Mouse (Mus musculus) heart, adult 9 months (tissue): Measurements from ENCODE around the gene March2.
"Not testable (repeated sequence)": the region's sequence is repeated elsewhere in the genome, so short reads cannot be mapped to it uniquely, and the experiment has no call there.

Experiments used
- DNase-seq, 2 experiments: peaks; one replicate each; pipeline ENCODE4 v3.0.0; 2022; ENCODE audit warnings: low spot score in 2 of 2

The March2 gene

DNA sequence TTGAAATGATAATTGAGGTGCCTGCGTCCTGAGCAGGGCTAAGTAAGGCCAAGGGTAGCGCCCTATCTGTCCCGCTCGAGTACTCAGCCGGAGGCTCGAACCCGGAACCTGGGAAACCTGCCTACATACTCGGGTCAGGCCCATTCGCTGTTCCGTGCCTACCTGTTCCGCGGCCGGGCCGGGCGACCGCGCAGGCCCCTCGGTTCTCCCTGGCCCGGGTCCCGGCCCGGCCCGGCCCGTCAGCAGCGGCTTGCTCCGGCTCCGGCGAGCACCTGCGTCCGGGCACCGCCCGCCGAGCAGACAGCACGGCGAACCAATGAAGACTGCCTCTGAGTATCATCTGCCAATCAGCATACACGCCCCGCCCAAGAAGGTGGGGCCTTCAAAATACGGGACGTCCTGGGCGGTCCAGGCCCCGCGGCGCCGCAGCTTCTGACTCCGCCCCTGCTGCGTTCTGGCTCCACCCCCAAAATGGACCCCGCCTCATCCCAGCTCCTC is at the start of gene March2:
TSS of gene March2 (minus strand) at position 287 of the 498 bp plus-strand sequence.
- peak; percentile 98 to 99 for DNase-seq

- no peak for DNase-seq
Observed at GRCm38 (mm10) chr17:33766389-33766788, 47.9 kb upstream of the March2 start.

DNA sequence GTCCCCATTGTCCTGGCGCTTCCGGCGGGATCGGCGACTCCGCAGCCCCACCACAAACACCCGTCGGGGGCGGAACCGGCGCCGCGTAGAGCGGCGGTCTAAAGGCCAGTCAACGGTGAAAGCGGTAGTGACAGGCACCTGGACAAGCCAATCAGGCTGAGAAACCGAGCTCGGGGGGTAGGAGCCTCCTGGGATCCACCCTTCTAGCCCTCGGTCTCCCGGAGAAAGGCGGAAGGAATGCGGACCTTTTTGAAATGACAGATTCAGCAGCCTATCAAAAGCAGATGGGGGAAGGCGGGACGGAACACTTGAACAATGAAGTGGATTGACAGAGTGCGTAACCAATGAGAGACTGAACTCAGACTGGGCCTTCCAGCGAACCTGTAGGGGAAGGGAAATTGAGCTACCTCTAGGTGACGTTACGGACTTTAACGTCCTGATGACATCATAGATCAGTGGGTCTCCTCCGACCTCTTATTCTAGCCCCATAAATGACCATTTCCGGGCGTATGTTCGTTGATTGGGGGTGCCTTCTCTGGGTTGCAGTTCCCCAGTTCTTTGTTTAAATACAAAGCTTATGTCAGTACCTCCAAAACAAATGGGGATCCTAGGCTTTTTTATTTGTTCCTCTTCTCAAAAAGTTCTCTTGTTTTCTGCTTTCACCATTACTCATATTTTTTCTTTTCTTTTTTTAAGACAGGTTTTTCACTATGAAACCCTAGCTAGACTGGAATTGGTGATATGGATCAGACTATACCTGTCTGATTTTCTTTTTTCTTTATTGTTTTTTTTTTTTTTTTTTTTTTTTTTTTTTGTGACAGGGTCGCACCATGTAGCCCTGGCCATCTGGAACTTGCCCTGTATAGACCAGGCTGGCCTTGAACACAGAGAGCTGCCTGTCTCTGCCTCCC is 42.0 kb upstream of the March2 start, which contains the start of gene Rab11b:
TSS of gene Rab11b (minus strand) at position 276 of the 911 bp plus-strand sequence.
- DNase-seq, result peak; percentile 100

GRCm38 (mm10) chr17:33759767-33760254 is 41.3 kb upstream of the March2 start:
- DNase-seq, result peak; percentile 91 to 93

DNA sequence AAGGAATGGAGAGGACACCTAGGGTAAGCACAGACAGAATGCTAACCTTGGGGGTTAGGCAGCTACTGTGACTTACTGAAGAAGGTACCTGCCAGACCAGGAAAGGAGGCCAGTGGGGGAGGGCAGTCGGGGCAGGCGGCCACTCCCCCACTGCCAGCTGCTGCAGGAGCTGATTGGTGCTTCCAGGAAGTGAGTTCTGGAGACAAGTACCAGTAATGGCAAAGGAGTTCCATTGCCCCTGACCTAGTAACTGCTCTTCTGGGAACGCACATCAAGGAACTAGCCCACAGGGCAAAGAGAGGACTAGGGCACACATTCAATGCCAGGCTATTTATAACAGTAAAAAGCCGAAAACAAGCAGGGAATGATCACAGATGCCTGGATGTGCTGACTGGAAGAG is 38.8 kb upstream of the March2 start:
- peak; percentile 53 to 54 for DNase-seq

DNA sequence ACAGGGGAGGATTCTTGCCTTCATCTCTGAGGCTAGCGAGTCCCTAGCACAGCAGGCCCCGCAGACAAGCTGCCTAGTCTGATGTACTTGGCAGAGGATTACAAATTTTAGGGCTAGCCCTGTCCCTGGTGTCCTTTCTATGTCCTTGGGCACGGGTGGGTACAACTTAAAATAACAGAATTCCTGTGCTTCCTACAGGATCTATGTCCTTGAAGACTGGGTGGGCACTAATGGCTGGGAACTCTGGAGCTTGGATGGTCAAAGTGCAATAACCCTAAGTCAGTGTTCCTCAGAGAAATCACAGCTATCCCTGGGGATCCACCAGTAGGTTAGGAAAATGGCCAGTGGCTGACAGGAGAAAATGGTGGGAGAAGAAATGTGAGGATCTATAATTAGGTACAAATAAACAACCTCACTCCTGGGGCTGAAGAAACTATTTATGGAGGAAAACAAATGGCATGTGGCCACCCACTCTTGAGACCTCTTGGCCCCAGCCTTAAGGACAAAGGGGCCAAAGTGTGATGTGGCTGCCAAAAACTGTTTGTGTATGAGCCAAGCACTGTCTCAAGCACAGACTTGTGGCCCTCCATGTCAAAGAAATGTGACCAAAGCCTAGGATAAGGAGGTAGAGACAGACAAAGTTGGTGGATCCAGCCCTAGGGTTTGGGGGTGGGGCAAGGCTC is 37.8 kb upstream of the March2 start:
- peak; percentile 69 to 72 for DNase-seq

GRCm38 (mm10) chr17:33755418-33756107 is 37.1 kb upstream of the March2 start:
- peak in 1 of 2 experiments; percentile 10 for DNase-seq

DNA sequence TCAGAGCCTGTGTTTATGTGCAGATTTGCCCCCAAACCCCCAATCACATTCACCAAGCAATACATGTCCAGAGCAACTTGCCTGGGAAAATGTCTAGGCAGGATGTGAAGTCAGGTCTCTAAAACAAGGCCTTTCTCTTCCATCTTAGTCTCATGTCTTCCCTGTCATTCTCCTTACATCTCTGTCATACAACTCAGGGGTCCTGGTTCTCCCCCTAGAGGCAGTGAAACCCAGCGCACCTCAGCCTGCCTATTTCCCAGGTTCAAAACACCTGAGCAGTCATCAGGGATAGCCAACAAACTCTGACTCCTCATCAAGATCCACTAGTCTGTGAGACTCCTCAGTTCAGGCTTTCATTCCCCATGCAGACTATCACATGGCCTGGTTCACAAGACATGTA is 36.2 kb upstream of the March2 start:
- no peak for DNase-seq

- DNase-seq, result no peak
Observed at GRCm38 (mm10) chr17:33752297-33752696, 33.8 kb upstream of the March2 start.

- no peak for DNase-seq
Observed at GRCm38 (mm10) chr17:33751181-33751580, 32.7 kb upstream of the March2 start.

- DNase-seq, result no peak
Observed at GRCm38 (mm10) chr17:33749451-33749850, 31.0 kb upstream of the March2 start.

DNA sequence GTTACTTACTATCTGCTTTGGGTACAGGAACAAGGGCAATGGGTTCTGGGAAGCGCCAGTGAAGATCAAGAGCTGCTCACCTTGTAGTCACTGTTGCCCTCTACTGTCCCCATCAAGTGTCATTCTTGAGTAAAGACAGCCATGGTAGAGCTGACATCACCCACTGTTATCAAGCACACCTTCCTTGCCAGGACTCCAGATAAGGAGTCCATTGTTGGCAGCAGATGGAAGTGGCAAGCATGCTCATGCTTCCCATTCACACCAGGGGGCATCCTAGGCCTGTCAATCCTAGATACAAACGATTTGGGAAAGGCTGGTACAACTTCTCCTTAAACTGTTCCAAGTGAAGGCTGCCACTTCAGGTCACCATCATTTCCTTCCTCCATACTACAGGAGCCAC is 27.5 kb upstream of the March2 start:
- DNase-seq, result peak; percentile 64 to 76

- DNase-seq, result no peak
Observed at GRCm38 (mm10) chr17:33744686-33745384, 26.4 kb upstream of the March2 start.

GRCm38 (mm10) chr17:33742420-33742819 is 23.9 kb upstream of the March2 start:
- no peak for DNase-seq

GRCm38 (mm10) chr17:33733526-33733925 is 15.1 kb upstream of the March2 start:
- DNase-seq, result not testable (repeated sequence)

- DNase-seq, result not testable (repeated sequence)
Observed at GRCm38 (mm10) chr17:33732556-33733083, 14.2 kb upstream of the March2 start.

- DNase-seq, result no peak
Observed at GRCm38 (mm10) chr17:33729215-33729614, 10.7 kb upstream of the March2 start.

GRCm38 (mm10) chr17:33728396-33728795 is 9.9 kb upstream of the March2 start:
- DNase-seq, result no peak

DNA sequence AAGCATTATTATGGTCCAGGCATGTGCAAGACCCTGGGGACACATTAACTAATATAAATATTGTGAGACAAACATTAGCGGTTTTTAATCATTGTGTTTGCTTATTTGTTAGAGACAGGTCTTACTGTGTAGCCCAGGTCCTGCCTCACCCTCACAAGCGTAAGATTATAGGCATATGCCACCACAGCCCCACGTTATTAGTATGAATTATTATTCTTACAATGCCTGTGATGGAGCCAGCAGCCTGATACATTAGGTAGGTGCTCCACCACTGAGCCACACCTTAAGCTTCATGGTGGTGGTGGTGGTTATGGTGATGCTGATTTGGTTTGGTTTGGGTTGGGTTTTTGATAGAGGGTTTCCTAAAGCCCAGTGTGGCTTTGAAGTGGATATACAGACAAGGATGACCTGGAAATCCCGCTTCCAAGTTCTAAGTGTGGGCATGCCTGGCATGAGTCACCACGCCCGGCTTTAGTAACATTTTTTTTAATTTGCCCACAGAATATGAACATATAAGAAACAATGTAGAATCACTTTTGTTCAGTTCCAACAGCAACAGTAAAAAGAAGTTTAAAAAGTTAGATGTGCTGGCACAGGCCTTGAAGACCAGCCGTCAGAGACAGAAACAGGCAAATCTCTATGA is 1.4 kb upstream of the March2 start:
- DNase-seq, result no peak
